Mouse (Mus musculus) limb, embryonic 14.5 days (tissue): ENCODE results near the gene Unk. TPM values are rescaled to one million over a fixed set of nuclear protein-coding genes. Genes with fewer than 3 reads are reported as not detected.

Experiments
- ATAC-seq: fragments of 200-750 bp; cut with Nextera tagmentation; 2 replicates; pipeline ENCODE4 v1.8.0; 2017; ENCODE audit warnings: low read depth, moderate number of reproducible peaks, moderate TSS enrichment; ENCODE audit not compliant: low FRiP score
- DNase-seq: peaks from one replicate; pipeline ENCODE4 v3.0.0-alpha.2; 2015; ENCODE audit warnings: low spot score
- H3K27ac ChIP-seq: fragments of 300-500 bp; sonication (generic); replicated peaks from 2 replicates; pipeline ENCODE4 v1.5.1; 2014; ENCODE audit warnings: low read depth, mild to moderate bottlenecking, low read length, moderate library complexity, mixed read lengths
- H3K27me3 ChIP-seq: fragments of 300-500 bp; sonication (generic); 2 replicates; pipeline ENCODE4 v1.6.1; 2014; ENCODE audit warnings: low read length, mixed read lengths; ENCODE audit not compliant: control insufficient read depth, insufficient read depth
- H3K36me3 ChIP-seq: fragments of 300-500 bp; sonication (generic); 2 replicates; pipeline ENCODE4 v1.6.1; 2014; ENCODE audit warnings: mild to moderate bottlenecking, low read length, moderate library complexity, mixed read lengths; ENCODE audit not compliant: control insufficient read depth, insufficient read depth
- H3K4me1 ChIP-seq: fragments of 300-500 bp; sonication (generic); 2 replicates; pipeline ENCODE4 v1.6.1; 2014; ENCODE audit warnings: antibody characterized with exemption, low read length, mixed read lengths; ENCODE audit not compliant: control insufficient read depth, insufficient read depth
- H3K4me2 ChIP-seq: fragments of 300-500 bp; sonication (generic); replicated peaks from 2 replicates; pipeline ENCODE4 v1.6.1; 2014; ENCODE audit warnings: low read depth, mild to moderate bottlenecking, low read length, moderate library complexity; ENCODE audit not compliant: severe bottlenecking
- H3K4me3 ChIP-seq: fragments of 300-500 bp; sonication (generic); replicated peaks from 2 replicates; pipeline ENCODE4 v1.5.1; 2014; ENCODE audit warnings: low read length
- H3K9ac ChIP-seq: fragments of 300-500 bp; sonication (generic); 2 replicates; pipeline ENCODE4 v1.6.1; 2014; ENCODE audit warnings: mild to moderate bottlenecking, low read depth, low read length, moderate library complexity; ENCODE audit not compliant: severe bottlenecking
- H3K9me3 ChIP-seq: fragments of 300-500 bp; sonication (generic); 2 replicates; pipeline ENCODE4 v1.6.1; 2016; ENCODE audit warnings: low read length; ENCODE audit not compliant: control insufficient read depth
- POLR2A ChIP-seq: fragments of 200-500 bp; IDR thresholded peaks from 2 replicates; pipeline ENCODE4 v1.8.0; 2012; ENCODE audit warnings: inconsistent platforms, mild to moderate bottlenecking, moderate library complexity, borderline replicate concordance; ENCODE audit not compliant: insufficient read depth, insufficient read length; ENCODE audit errors: extremely low read depth
- WGBS: fragments of 180-500 bp; shearing (Covaris S2); extraction: QIAGEN DNeasy Blood & Tissue Kit; methylation state at CpG from one replicate; pipeline ENCODE4 v1.1.7; 2014; 5-methylcytosine and 5-hydroxymethylcytosine counted together
- polyA plus RNA-seq, 2 experiments: library from polyadenylated mRNA; depleted of rRNA in 1 of 2; stranded (reverse) in 1 of 2; unstranded in 1 of 2; fragments of >200 nt; fragmentation: Nextera tagmentation in 1 of 2; extraction: Ambion mirVana in 1 of 2; gene quantifications; 2 replicates each; pipeline versions ENCODE4 v1.2.1 to v1.2.3; 2012 to 2014

Gene Unk
- polyA plus RNA-seq, 2 experiments, result 33.1 to 80.3 TPM

- H3K36me3 ChIP-seq, result peaks cover 25% of the 10 kb centered on the region
- peak within 1 kb of the TSS; percentile 33 for H3K27ac ChIP-seq
- 1% methylated on average over 42 of the region's 43 CpGs for WGBS
- peak; percentile 100 for DNase-seq
- peaks cover 11% of the 10 kb centered on the region for H3K4me1 ChIP-seq
- H3K27me3 ChIP-seq, result no peaks in the 10 kb centered on the region
- H3K9ac ChIP-seq, result peak within 1 kb of the TSS; percentile 34; the same call in 1 of the 2 replicates
- H3K4me3 ChIP-seq, result peak within 1 kb of the TSS; percentile 40
- ATAC-seq, result peak; percentile 97
- H3K9me3 ChIP-seq, result no peaks in the 10 kb centered on the region
- no peak for TF ChIP-seq POLR2A
- peak within 1 kb of the TSS; percentile 49 for H3K4me2 ChIP-seq
Measured at GRCm38 (mm10) chr11:116086258-116087193, 56.4 kb downstream of the Unk start, which contains the start of gene Wbp2. Gene Wbp2, minus strand, starts transcription at chr11:116086995.

GRCm38 (mm10) chr11:116087194-116088130 lies 57.3 kb downstream of the Unk start:
- Histone ChIP-seq H3K9me3 (no peaks in the 10 kb centered on the region), H3K4me2 (peak overlapping the region; percentile 49), H3K27me3 (no peaks in the 10 kb centered on the region), H3K27ac (peak overlapping the region; percentile 15; the same call in 1 of the 2 replicates), H3K9ac (peak overlapping the region; percentile 1; the same call in 1 of the 2 replicates), H3K4me1 (peaks cover 11% of the 10 kb centered on the region), H3K4me3 (peak overlapping the region; percentile 40), H3K36me3 (peaks cover 16% of the 10 kb centered on the region)
- WGBS, result 3% methylated on average over 29 of the region's 31 CpGs
- peak; percentile 70 for ATAC-seq
- no peak for TF ChIP-seq POLR2A
- peak; percentile 77 for DNase-seq

GRCm38 (mm10) chr11:116088188-116088587 lies 58.1 kb downstream of the Unk start:
- no peak overlapping the region for H3K4me3 ChIP-seq
- peaks cover 11% of the 10 kb centered on the region for H3K36me3 ChIP-seq
- no peak for DNase-seq
- 85% methylated on average over 8 of the region's 8 CpGs for WGBS
- H3K27ac ChIP-seq, result no peak overlapping the region
- no peaks in the 10 kb centered on the region for H3K9me3 ChIP-seq
- peaks cover 11% of the 10 kb centered on the region for H3K4me1 ChIP-seq
- ATAC-seq, result no peak
- no peak overlapping the region; the same call in 1 of the 2 replicates for H3K9ac ChIP-seq
- peak overlapping the region; percentile 49 for H3K4me2 ChIP-seq
- H3K27me3 ChIP-seq, result no peaks in the 10 kb centered on the region
- no peak for TF ChIP-seq POLR2A

GRCm38 (mm10) chr11:116088741-116089394 lies 58.7 kb downstream of the Unk start:
- TF ChIP-seq POLR2A, result no peak
- no peak overlapping the region for H3K4me3 ChIP-seq
- no peaks in the 10 kb centered on the region for H3K27me3 ChIP-seq
- DNase-seq, result no peak
- H3K36me3 ChIP-seq, result peaks cover 5% of the 10 kb centered on the region
- no peaks in the 10 kb centered on the region for H3K9me3 ChIP-seq
- WGBS, result 83% methylated on average over 11 of the region's 11 CpGs
- H3K4me2 ChIP-seq, result no peak overlapping the region
- peaks cover 11% of the 10 kb centered on the region for H3K4me1 ChIP-seq
- no peak for ATAC-seq
- H3K27ac ChIP-seq, result no peak overlapping the region
- no peak overlapping the region for H3K9ac ChIP-seq
